Mouse (Mus musculus): ENCODE data around the gene Acss3. TPM values are rescaled to one million over a fixed set of nuclear protein-coding genes. Genes with fewer than 3 reads are reported as not detected.

The Acss3 gene
- polyA plus RNA-seq, 1 experiment, result 0.37 TPM

DNA sequence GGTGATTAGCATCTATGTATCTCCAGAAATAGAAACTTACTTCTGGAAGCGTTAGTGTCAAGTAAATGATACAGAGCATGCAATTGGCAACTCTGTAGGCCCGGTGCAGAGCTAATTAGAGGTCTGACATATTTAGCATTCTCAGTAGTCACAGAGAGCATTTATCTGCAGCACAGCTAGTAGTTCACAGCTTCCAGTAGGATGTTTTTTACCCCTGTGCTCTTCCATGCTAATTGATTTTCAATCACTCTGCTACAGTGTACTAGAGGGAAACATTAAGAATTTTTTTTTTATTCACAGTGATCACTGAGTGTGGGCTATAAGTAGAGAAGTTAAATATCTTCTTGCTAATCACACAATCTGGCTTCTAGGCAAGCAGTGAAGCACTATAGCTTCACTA is 112.3 kb downstream of the Acss3 start:
- Histone ChIP-seq H3K79me2 (ENCODE audit: control insufficient read depth, insufficient read depth) (no peaks in the 10 kb centered on the region), H3K36me3 (ENCODE audit: control insufficient read depth, insufficient read depth) (no peaks in the 10 kb centered on the region), H3K27me3 (ENCODE audit: control insufficient read depth, insufficient read depth, insufficient read length) (no peaks in the 10 kb centered on the region), H3K4me3 (no peak overlapping the region), H3K4me2 (ENCODE audit: low read depth) (no peak overlapping the region), H3ac (ENCODE audit: control insufficient read depth, insufficient read length) (no peak overlapping the region)
- TF ChIP-seq USF1 (IDR thresholded peaks at IDR 0.05; ENCODE audit: low read depth) (no peak), CEBPB (IDR thresholded peaks at IDR 0.05; ENCODE audit: insufficient read depth, poor library complexity, severe bottlenecking) (no peak), MAX (IDR thresholded peaks at IDR 0.05; ENCODE audit: low read depth) (no peak), E2F4 (IDR thresholded peaks at IDR 0.05; ENCODE audit: insufficient read depth) (no peak), POLR2AphosphoS2 (IDR thresholded peaks at IDR 0.05; ENCODE audit: insufficient read length, low read depth) (no peak), MYOD1 (IDR thresholded peaks at IDR 0.05; ENCODE audit: control insufficient read depth in 1 of 3, insufficient read length in 2 of 3, low read depth in 2 of 3) (no peak)

- Histone ChIP-seq H3K27me3 (ENCODE audit: control insufficient read depth, insufficient read depth, insufficient read length) (no peaks in the 10 kb centered on the region), H3ac (ENCODE audit: control insufficient read depth, insufficient read length) (no peak overlapping the region), H3K4me3 (no peak overlapping the region), H3K79me2 (ENCODE audit: control insufficient read depth, insufficient read depth) (no peaks in the 10 kb centered on the region), H3K4me2 (ENCODE audit: low read depth) (no peak overlapping the region), H3K36me3 (ENCODE audit: control insufficient read depth, insufficient read depth) (no peaks in the 10 kb centered on the region)
- TF ChIP-seq E2F4 (IDR thresholded peaks at IDR 0.05; ENCODE audit: insufficient read depth) (no peak), MAX (IDR thresholded peaks at IDR 0.05; ENCODE audit: low read depth) (no peak), MYOD1 (IDR thresholded peaks at IDR 0.05; ENCODE audit: control insufficient read depth in 1 of 3, insufficient read length in 2 of 3, low read depth in 2 of 3) (no peak)
Observed at GRCm38 (mm10) chr10:106998052-106998625, 125.3 kb downstream of the Acss3 start.

DNA sequence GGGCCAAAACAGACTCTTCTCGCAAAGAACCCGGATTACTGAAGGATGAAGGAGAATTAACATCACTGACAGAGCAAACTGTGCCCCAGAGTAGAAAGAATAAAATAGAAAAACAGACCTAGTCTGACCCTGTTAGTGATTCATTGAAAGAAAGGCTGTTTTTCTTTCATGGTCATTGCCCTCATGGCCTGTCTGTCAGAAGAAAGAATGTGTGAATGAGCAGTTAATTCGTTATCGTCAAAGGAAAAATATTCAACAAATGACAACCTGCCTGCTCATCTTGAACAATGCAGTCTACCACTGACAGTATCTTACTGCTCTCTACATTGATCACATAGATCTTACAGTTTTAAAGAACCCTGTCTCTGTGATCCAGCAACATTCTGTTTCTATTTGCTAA is 134.0 kb downstream of the Acss3 start:
- H3ac ChIP-seq (ENCODE audit: control insufficient read depth, insufficient read length), result no peak overlapping the region
- no peak overlapping the region for H3K4me3 ChIP-seq
- no peaks in the 10 kb centered on the region for H3K36me3 ChIP-seq (ENCODE audit: control insufficient read depth, insufficient read depth)
- H3K79me2 ChIP-seq (ENCODE audit: control insufficient read depth, insufficient read depth), result no peaks in the 10 kb centered on the region
- no peak overlapping the region for H3K4me2 ChIP-seq (ENCODE audit: low read depth)
- H3K27me3 ChIP-seq (ENCODE audit: control insufficient read depth, insufficient read depth, insufficient read length), result no peaks in the 10 kb centered on the region
- TF ChIP-seq POLR2AphosphoS2 (IDR thresholded peaks at IDR 0.05; ENCODE audit: insufficient read length, low read depth) (no peak), REST (IDR thresholded peaks at IDR 0.05; ENCODE audit: insufficient read depth, insufficient read length) (no peak), SRF (IDR thresholded peaks at IDR 0.05; ENCODE audit: control insufficient read depth, insufficient read length, low read depth) (no peak), MAX (IDR thresholded peaks at IDR 0.05; ENCODE audit: low read depth) (no peak), MYOD1 (IDR thresholded peaks at IDR 0.05; ENCODE audit: control insufficient read depth in 1 of 3, insufficient read length in 2 of 3, low read depth in 2 of 3) (no peak), TCF3 (IDR thresholded peaks at IDR 0.05; ENCODE audit: insufficient read length, low read depth) (no peak), MYOG (IDR thresholded peaks at IDR 0.05; ENCODE audit: control insufficient read depth in 1 of 3, insufficient read depth in 1 of 3, insufficient read length in 2 of 3, low read depth in 2 of 3) (no peak), POLR2A (IDR thresholded peaks at IDR 0.05; ENCODE audit: insufficient read length, low read depth) (no peak), USF1 (IDR thresholded peaks at IDR 0.05; ENCODE audit: low read depth) (no peak), CEBPB (IDR thresholded peaks at IDR 0.05; ENCODE audit: insufficient read depth, poor library complexity, severe bottlenecking) (no peak), E2F4 (IDR thresholded peaks at IDR 0.05; ENCODE audit: insufficient read depth) (no peak), TCF12 (IDR thresholded peaks at IDR 0.05; ENCODE audit: insufficient read depth, poor library complexity, severe bottlenecking) (no peak)

DNA sequence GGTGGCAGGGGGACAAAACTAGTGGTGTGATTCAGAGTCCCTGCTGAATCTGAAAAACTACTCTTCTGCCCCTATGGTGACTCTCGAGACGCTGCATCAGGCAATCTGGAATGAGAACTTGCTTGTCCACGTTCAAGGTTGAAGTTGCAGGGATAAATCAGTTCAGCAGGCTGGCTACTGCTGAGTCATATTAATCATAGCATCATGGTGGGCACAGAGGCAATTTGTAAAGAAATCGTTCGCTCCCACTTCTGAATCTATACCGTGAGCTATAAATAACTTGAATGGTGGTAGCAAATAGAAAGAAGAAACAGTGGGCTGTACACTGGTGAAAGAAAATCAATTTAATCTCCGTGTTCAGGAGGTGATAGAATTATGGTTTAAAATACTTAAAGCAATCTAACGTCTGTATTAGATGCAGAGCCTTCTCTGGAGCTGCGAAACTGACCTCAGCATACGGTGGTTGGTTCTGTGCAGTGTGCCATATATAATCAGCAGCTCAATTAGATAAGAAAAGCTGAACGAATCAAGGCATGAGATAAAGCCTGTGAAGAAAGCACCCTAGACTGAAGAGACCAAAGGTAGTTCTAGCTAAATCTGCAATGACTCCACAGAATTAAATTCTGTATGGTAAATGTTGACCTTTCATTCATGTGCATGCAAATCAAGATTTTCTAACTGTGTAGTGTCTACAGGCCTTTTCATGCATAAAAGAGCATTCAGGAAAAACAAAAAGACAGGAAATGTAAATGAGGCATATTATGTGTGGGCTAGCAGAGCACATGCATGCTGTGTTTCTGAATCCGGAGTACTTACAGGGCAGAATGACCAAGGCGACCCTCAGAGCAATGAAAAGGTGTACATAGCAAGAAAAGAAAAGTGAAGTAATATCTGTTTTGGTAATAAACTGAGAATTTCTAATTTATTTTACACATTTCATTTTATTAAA is 148.0 kb downstream of the Acss3 start:
- Histone ChIP-seq H3K4me2 (ENCODE audit: low read depth) (no peak overlapping the region), H3K79me2 (ENCODE audit: control insufficient read depth, insufficient read depth) (no peaks in the 10 kb centered on the region), H3ac (ENCODE audit: control insufficient read depth, insufficient read length) (no peak overlapping the region), H3K36me3 (ENCODE audit: control insufficient read depth, insufficient read depth) (no peaks in the 10 kb centered on the region), H3K4me3 (no peak overlapping the region), H3K27me3 (ENCODE audit: control insufficient read depth, insufficient read depth, insufficient read length) (no peaks in the 10 kb centered on the region)
- TF ChIP-seq E2F4 (IDR thresholded peaks at IDR 0.05; ENCODE audit: insufficient read depth), result no peak

- Histone ChIP-seq H3ac (ENCODE audit: control insufficient read depth, insufficient read length) (no peak overlapping the region), H3K4me2 (ENCODE audit: low read depth) (no peak overlapping the region), H3K4me3 (no peak overlapping the region), H3K27me3 (ENCODE audit: control insufficient read depth, insufficient read depth, insufficient read length) (no peaks in the 10 kb centered on the region), H3K79me2 (ENCODE audit: control insufficient read depth, insufficient read depth) (no peaks in the 10 kb centered on the region), H3K36me3 (ENCODE audit: control insufficient read depth, insufficient read depth) (no peaks in the 10 kb centered on the region)
- no peak for TF ChIP-seq REST (IDR thresholded peaks at IDR 0.05; ENCODE audit: insufficient read depth, insufficient read length)
- no peak for TF ChIP-seq MYOG (IDR thresholded peaks at IDR 0.05; ENCODE audit: control insufficient read depth in 1 of 3, insufficient read depth in 1 of 3, insufficient read length in 2 of 3, low read depth in 2 of 3)
- no peak for TF ChIP-seq MYOD1 (IDR thresholded peaks at IDR 0.05; ENCODE audit: control insufficient read depth in 1 of 3, insufficient read length in 2 of 3, low read depth in 2 of 3)
- TF ChIP-seq TCF12 (IDR thresholded peaks at IDR 0.05; ENCODE audit: insufficient read depth, poor library complexity, severe bottlenecking), result no peak
- TF ChIP-seq CEBPB (IDR thresholded peaks at IDR 0.05; ENCODE audit: insufficient read depth, poor library complexity, severe bottlenecking), result no peak
- no peak for TF ChIP-seq MAX (IDR thresholded peaks at IDR 0.05; ENCODE audit: low read depth)
- no peak for TF ChIP-seq SRF (IDR thresholded peaks at IDR 0.05; ENCODE audit: control insufficient read depth, insufficient read length, low read depth)
- no peak for TF ChIP-seq POLR2A (IDR thresholded peaks at IDR 0.05; ENCODE audit: insufficient read length, low read depth)
- no peak for TF ChIP-seq POLR2AphosphoS2 (IDR thresholded peaks at IDR 0.05; ENCODE audit: insufficient read length, low read depth)
- TF ChIP-seq USF1 (IDR thresholded peaks at IDR 0.05; ENCODE audit: low read depth), result no peak
- no peak for TF ChIP-seq TCF3 (IDR thresholded peaks at IDR 0.05; ENCODE audit: insufficient read length, low read depth)
- no peak for TF ChIP-seq E2F4 (IDR thresholded peaks at IDR 0.05; ENCODE audit: insufficient read depth)
Observed at GRCm38 (mm10) chr10:106959026-106959425, 164.4 kb downstream of the Acss3 start.

Data from myocyte (in vitro differentiated cells).